Mouse (Mus musculus) cerebral cortex, adult 2 months (tissue): ENCODE measurements around the gene Gm20388.

Source experiments
- WGBS: fragments of 180-500 bp; shearing (Covaris S2); methylation state at CpG from one replicate; pipeline ENCODE4 v1.1.7; 2018; 5-methylcytosine and 5-hydroxymethylcytosine counted together

The Gm20388 gene

GRCm38 (mm10) chr8:121706956-121707355 is 1796.3 kb downstream of the Gm20388 start:
- WGBS = 79% methylated on average over 11 of the region's 11 CpGs

DNA sequence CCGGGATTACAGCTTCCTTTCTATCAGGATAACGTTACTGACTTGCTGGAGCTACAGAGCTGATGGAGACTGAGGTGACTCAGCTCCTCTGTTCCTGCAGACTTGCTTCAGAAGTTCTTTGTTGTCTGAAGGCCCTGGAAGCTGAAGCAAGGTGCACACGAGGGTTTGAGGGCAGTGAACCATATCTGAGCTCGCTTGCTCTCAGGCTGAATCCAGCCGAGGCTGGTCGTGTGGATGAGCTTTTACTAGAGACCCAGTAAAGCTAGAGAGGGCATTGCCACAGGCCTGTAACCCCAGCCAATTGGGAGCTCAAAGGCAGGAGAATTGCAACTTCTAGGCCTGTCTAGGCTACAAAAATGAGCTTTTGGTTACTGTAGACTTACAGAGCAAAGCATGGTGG is 1797.8 kb downstream of the Gm20388 start:
- 74% methylated on average over 6 of the region's 6 CpGs for WGBS

DNA sequence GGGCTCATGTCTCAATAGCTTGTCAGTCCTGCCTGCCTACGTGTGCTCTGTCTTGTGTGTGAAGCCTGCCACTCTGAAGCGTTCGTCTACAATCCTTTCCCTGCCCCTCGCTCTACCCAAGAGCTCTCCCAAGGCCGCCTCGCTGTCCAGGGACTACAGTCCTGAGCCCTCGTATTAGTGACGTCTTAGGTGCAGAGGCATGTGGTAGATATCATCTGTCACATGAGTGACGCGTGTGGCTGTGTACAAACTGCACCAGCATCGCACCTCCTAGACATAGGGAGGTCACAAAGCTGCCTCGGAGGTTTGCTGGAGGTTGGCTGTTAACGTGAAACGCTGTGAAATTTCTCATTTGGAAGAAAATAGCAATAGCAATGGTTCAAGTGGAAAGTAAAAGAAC is 1806.9 kb downstream of the Gm20388 start:
- WGBS = 42% methylated on average over 14 of the region's 14 CpGs

GRCm38 (mm10) chr8:121717982-121718425 is 1807.4 kb downstream of the Gm20388 start:
- WGBS = 19% methylated on average over 12 of the region's 12 CpGs

DNA sequence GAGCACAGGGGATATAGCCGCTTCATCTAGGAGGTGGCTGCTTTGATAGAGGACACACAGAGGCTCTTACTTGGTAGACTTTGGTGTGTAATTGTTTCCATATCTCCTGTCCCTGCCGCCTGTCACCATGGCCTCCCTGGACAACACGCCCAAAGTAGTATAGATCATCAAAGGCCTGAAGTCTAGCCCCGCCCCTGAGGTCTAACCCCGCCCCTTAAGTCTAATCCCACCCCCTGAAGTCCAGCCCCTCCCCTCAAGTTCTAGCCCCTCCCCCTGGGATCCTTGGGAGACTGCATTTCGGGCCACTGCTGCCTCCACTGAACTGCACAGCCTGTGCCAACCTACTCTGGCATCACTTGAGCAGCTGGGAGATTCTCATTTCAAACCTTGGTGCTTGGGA is 1808.3 kb downstream of the Gm20388 start:
- 59% methylated on average over 6 of the region's 6 CpGs for WGBS

GRCm38 (mm10) chr8:121721072-121721471 is 1810.4 kb downstream of the Gm20388 start:
- WGBS = 53% methylated on average over 6 of the region's 6 CpGs

GRCm38 (mm10) chr8:121723846-121724245 is 1813.2 kb downstream of the Gm20388 start:
- WGBS = 64% methylated on average over 12 of the region's 12 CpGs

GRCm38 (mm10) chr8:121727164-121727563 is 1816.5 kb downstream of the Gm20388 start:
- 51% methylated on average over 3 of the region's 3 CpGs for WGBS

GRCm38 (mm10) chr8:121729323-121729722 is 1818.7 kb downstream of the Gm20388 start, which contains the start of gene Jph3:
Jph3 (plus strand) TSS chr8:121729623.
- WGBS = 9% methylated on average over 12 of the region's 12 CpGs

GRCm38 (mm10) chr8:121729754-121730153 is 1819.1 kb downstream of the Gm20388 start:
- 5% methylated on average over 54 of the region's 54 CpGs for WGBS

DNA sequence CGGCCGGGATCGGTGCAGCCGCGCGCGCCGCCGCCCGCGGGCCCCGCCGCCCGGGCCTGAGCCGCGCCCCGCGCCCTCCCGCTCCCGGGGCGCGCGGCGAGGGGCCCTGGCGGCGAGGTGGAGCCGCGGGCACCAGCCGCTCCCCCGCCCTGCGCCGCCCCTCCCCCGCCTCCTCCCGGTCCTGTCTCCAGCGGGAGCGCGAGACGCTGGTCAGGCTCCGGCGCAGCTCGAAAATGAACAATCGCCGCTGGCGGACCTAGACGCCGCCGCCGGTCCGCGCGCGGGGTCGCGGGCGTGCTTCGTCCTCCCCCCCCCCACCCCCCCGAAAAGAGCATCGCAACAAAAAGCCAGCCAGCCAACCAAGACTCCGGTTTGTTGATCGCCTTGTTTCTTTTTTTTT is 1819.5 kb downstream of the Gm20388 start:
- WGBS = 7% methylated on average over 60 of the region's 60 CpGs

- under 1% methylated on average over 37 of the region's 37 CpGs for WGBS
Observed at GRCm38 (mm10) chr8:121730646-121731045, 1820.0 kb downstream of the Gm20388 start.

- WGBS = 3% methylated on average over 11 of the region's 11 CpGs
Observed at GRCm38 (mm10) chr8:121731060-121731459, 1820.4 kb downstream of the Gm20388 start.

DNA sequence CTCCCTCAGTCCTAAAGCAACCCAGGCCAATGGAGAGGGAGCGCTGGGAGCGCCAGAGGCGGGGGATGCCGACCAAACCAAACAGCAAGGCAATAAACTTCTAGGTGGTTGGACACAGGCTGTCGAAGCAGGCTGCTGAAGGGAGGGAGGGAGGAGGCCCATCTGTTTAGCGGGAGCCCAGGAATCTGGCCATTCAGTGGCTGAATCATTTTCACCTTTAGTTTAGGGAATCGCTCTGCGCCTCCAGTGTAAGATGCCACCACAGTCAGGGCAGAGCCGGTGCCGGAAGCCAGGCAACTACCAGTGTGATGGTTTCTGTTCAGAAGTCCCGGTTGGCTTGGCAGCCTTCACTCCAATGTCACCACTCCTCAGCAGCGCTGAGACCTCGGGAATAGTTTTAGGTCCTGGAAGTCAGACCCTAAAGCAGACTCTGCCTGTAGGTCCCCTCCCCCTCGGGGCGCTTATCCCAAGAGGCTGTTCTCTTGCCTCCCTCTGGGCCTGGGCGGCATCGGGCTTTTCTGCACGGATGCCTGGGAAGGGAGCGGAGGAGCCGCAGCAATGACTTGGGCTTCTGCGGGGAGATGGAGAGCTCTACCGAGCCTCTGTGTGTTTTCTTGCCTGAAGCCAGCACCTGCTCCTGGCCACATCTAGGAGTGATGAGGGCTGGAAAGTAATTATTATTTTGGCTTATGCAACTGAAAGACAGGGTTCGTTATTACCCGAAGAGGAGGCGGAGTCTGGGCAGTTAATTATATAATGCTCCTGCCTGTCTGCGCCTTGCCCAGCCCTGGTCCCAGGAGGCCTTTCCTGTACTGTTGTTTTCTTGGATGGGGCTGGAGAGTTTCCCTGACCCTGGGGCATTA is 1821.1 kb downstream of the Gm20388 start:
- 6% methylated on average over 26 of the region's 26 CpGs for WGBS

DNA sequence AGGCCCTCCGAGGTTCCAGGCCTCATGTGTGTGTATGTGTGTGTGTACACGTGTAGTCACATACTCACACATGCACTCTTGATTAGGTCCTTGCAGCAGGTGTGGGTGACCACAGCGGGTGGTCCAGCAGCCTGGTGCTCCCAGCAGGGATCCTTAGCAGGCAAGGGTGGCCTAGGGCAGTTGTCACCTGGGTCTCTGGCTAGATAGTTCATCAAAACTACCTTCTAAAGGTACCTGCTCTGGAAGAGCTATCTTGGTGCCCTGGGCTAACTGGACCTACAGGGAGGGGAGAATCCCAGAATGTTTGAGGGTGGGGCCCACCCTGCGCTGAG is 1821.7 kb downstream of the Gm20388 start:
- WGBS = 34% methylated on average over 4 of the region's 4 CpGs

DNA sequence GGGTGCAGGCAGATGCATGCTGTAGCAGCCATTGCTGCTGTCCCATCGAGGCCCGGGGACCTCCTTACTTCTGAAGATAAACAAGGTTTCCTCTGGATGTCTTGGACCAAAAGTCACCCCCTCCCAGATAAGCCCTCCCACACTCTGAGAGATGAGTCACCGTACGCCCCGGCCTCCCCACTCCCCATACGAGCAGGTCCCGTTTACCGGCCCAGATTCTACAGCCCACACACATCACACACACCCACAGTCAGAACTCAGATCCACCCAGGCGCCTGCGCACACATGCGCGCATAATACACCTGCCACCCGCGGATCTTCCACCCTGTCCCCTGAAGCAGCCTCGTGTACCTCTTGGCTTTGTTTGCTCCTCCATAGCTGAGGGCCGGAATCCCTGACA is 1823.6 kb downstream of the Gm20388 start:
- 52% methylated on average over 16 of the region's 16 CpGs for WGBS

GRCm38 (mm10) chr8:121736236-121736635 is 1825.6 kb downstream of the Gm20388 start:
- 35% methylated on average over 7 of the region's 7 CpGs for WGBS

GRCm38 (mm10) chr8:121740721-121741120 is 1830.1 kb downstream of the Gm20388 start:
- WGBS = 70% methylated on average over 10 of the region's 10 CpGs

DNA sequence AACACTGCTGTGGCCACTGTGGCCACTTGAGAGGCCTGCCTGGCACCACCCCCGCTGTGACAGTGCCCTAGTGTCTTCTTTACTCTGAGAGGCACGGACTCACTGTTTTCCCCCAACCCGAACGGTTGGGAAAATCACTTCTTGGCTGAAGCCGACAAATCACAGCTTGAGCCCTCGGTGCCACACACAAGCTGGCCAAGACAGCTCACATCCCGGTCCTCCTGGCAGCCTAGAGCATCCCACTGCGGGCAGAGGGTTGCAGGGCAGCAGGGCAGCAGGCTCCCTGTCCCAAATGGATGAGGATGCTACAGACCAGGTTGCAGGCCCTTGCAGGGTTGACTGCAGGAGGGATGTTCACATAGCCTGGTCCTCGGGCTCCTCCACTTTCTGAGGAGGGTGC is 1838.9 kb downstream of the Gm20388 start:
- WGBS = 52% methylated on average over 9 of the region's 9 CpGs

DNA sequence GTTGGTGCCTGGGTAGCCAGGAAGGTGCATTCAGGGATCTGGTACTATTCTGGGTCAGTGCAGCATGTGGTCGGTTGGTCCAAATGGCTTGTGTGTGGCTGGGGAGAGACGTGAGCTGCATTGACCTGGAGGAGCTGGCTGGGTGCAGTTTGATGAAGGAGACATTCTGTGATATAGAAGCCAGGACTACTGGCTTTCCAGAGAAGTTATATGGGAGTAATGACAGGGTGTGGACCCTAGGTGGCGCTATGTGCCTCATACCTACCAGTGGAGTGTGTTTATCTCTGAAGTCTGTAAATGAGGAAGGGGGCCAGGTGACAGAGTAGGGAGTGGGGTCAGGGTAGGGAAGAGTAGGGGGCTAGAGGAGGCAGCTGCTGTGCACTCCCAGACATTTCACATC is 1839.9 kb downstream of the Gm20388 start:
- WGBS = 55% methylated on average over 3 of the region's 3 CpGs

- WGBS = 22% methylated on average over 3 of the region's 3 CpGs
Observed at GRCm38 (mm10) chr8:121751407-121751806, 1840.8 kb downstream of the Gm20388 start.

DNA sequence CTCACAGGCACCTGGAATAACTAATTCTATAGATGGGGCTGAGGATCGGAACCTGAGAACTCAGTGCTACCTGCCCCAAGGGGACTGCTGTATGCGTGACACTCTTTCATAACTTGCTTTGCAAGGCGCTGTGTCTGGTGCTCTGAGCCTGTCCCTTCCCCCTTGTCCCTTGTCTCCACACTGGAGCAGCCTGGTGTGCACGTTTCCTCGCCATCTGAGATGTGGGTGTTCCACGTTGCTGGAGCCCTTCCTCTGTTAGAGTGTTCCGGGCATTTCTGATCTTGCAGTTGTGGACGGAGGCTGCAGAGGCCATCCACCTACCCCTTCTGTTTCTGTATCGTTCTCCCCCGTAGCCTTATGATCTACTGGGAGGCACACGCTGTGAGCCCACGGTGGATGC is 1847.8 kb downstream of the Gm20388 start:
- 41% methylated on average over 12 of the region's 12 CpGs for WGBS

GRCm38 (mm10) chr8:121760484-121760883 is 1849.8 kb downstream of the Gm20388 start:
- WGBS = 57% methylated on average over 7 of the region's 7 CpGs

DNA sequence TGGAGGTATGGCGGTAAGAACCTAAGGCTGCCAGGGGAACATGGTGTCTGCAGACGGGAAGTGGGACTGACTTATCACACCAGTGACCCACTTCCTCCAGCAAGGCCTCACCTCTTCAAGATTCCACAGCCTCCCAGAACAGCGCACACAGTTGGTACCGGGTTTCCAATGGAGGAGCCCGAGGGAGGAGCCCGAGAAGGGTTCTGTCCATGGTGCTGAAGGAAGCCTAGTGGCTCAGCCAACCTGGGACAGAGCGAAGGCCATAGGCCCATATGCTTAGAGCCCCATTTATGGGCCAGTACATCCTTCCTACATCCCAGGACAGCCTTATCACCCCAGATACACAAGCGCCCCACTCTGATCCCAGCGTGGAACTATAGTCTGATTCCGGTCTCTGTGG is 1850.8 kb downstream of the Gm20388 start:
- WGBS = 47% methylated on average over 10 of the region's 10 CpGs
